Mouse (Mus musculus) limb, embryonic 12.5 days (tissue): ENCODE measurements around the gene Nup62cl. TPM values are rescaled to one million over a fixed set of nuclear protein-coding genes. Genes with fewer than 3 reads are reported as not detected.

Source experiments
- ATAC-seq: fragments of 200-750 bp; cut with Nextera tagmentation; 2 replicates; pipeline ENCODE4 v1.8.0; 2017; ENCODE audit warnings: low read depth, moderate TSS enrichment; ENCODE audit not compliant: insufficient number of reproducible peaks, insufficient read depth, low FRiP score, low TSS enrichment
- H3K27ac ChIP-seq: fragments of 300-500 bp; sonication (generic); 2 replicates; pipeline ENCODE4 v1.5.1; 2016; ENCODE audit warnings: mild to moderate bottlenecking, moderate library complexity
- H3K27me3 ChIP-seq: fragments of 300-500 bp; sonication (generic); 2 replicates; pipeline ENCODE4 v1.6.1; 2016; ENCODE audit warnings: mild to moderate bottlenecking, moderate library complexity
- H3K36me3 ChIP-seq: fragments of 300-500 bp; sonication (generic); 2 replicates; pipeline ENCODE4 v1.6.1; 2016; ENCODE audit warnings: mild to moderate bottlenecking, moderate library complexity
- H3K4me1 ChIP-seq: fragments of 300-500 bp; sonication (generic); replicated peaks from 2 replicates; pipeline ENCODE4 v1.6.1; 2016
- H3K4me2 ChIP-seq: fragments of 300-500 bp; sonication (generic); 2 replicates; pipeline ENCODE4 v1.6.1; 2016; ENCODE audit warnings: mild to moderate bottlenecking, moderate library complexity
- H3K4me3 ChIP-seq: fragments of 300-500 bp; sonication (generic); replicated peaks from 2 replicates; pipeline ENCODE4 v1.5.1; 2016; ENCODE audit warnings: mild to moderate bottlenecking
- H3K9ac ChIP-seq: fragments of 300-500 bp; sonication (generic); replicated peaks from 2 replicates; pipeline ENCODE4 v1.6.1; 2016; ENCODE audit warnings: mild to moderate bottlenecking, moderate library complexity
- H3K9me3 ChIP-seq: fragments of 300-500 bp; sonication (generic); 2 replicates; pipeline ENCODE4 v1.6.1; 2016; ENCODE audit warnings: mild to moderate bottlenecking, moderate library complexity
- WGBS: fragments of 180-500 bp; shearing (Covaris S2); methylation state at CpG from one replicate; pipeline ENCODE4 v1.1.7; 2016; 5-methylcytosine and 5-hydroxymethylcytosine counted together
- polyA plus RNA-seq: library from polyadenylated mRNA; unstranded; fragments of >200 nt; fragmentation: Nextera tagmentation; extraction: Ambion mirVana; gene quantifications from 2 replicates; pipeline ENCODE4 v1.2.1, GENCODE M21; 2016

The Nup62cl gene
- 3.4 and 4.4 TPM in 2 replicates for polyA plus RNA-seq

DNA sequence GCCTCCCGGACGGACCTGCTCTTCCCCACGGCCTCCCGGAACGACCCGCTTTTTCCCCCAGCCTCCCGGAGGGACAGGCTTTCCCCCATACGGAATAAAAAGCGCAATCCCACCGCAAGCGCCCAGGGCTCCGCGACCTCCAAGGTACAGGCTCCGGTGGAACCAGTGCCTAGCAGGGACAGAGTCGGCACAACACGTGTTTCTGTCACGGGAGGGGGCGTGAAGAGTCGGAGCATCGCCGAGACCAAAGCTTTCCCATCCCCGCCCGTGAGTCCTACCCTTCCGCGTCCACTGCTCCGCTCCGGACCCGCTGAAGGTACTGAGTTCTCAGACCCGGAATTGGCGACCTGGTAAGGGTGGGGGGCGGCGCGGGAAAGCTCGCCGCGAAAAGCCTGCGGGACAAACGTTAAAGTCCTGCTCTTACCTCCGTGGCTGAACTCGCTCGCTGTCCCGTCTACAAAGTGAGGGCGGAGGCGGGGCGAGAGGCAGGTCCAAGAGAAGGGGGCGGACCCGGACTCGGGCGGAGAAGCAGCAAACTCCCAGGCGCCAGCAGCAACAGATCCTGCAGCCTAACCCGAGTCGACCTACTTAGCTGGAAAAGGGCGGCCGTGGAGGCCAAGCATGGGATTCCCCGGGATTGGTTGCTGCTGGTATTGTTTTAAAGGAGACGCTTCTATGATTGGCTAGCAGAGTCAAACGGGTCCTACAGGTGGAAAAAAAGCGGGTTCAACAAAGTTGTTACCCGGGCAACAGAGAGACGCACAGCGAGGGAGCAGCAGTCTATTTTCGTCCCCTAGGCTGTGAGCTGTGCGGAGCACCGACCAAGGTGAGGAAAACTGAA is at the start of gene Nup62cl, which contains the start of gene Pih1h3b:
Nup62cl (minus strand) TSS at position 578 of the 841 bp plus-strand sequence.
Pih1h3b (plus strand) TSS at position 745 of the 841 bp plus-strand sequence.
- no peak within 1 kb of the TSS for H3K27ac ChIP-seq
- H3K4me2 ChIP-seq = peak within 1 kb of the TSS; percentile 52
- H3K4me1 ChIP-seq = no peaks in the 10 kb centered on the region
- H3K27me3 ChIP-seq = peaks cover 42% of the 10 kb centered on the region
- no peaks in the 10 kb centered on the region for H3K36me3 ChIP-seq
- H3K9ac ChIP-seq = no peak within 1 kb of the TSS
- 27% methylated on average over 64 of the region's 64 CpGs for WGBS
- ATAC-seq = peak; percentile 73; the same call in 1 of the 2 replicates
- H3K9me3 ChIP-seq = peaks cover 7% of the 10 kb centered on the region
- peak within 1 kb of the TSS; percentile 38 for H3K4me3 ChIP-seq

DNA sequence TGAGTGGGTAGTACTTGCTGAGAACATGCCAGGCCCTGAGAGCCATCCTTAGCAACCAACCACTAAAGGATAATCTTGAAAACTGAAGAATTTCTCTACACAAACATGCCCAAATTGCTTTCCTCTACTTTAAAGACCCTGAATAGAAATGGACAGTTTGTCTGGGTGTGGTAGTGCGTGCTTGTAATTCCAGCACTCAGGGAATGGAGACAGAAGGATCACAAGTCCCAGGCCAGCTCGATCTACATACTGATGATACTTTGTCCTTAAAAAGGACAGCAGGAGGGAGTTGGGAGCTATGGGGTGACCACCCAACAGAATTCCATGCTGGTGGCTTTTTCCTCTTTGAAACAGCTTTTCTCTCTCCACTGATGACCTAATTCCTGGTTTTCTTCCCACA is 31.6 kb upstream of the Nup62cl start:
- Histone ChIP-seq H3K4me3 (no peak overlapping the region), H3K9ac (no peak overlapping the region), H3K27ac (no peak overlapping the region), H3K9me3 (no peaks in the 10 kb centered on the region), H3K36me3 (no peaks in the 10 kb centered on the region), H3K4me1 (no peaks in the 10 kb centered on the region), H3K27me3 (peaks cover 9% of the 10 kb centered on the region), H3K4me2 (no peak overlapping the region)
- 72% methylated on average over 2 of the region's 2 CpGs for WGBS
- ATAC-seq = no peak

DNA sequence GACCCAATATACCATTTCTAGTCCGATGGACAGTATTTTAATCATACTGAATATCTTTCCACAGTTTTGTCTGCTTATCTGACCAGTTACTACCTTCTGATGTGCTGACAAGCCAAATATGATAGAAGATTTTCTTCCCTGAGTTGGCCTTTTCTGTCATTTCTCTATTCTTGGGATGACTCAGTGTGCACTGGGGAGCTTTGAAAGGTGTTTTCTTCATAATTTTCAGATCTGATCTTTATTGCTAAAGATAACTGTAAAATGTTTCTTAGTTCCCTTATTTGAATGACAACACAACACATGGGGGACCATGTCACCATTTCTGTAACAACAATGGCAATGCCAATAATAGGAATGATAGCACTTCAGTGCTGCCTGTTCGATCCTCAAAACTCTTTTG is 20.0 kb upstream of the Nup62cl start:
- Histone ChIP-seq H3K27ac (no peak overlapping the region), H3K4me3 (no peak overlapping the region), H3K9me3 (no peaks in the 10 kb centered on the region), H3K27me3 (peaks cover 6% of the 10 kb centered on the region), H3K4me1 (no peaks in the 10 kb centered on the region), H3K36me3 (no peaks in the 10 kb centered on the region), H3K4me2 (no peak overlapping the region), H3K9ac (no peak overlapping the region)
- no peak for ATAC-seq
- WGBS = 94% methylated on average over 2 of the region's 2 CpGs

DNA sequence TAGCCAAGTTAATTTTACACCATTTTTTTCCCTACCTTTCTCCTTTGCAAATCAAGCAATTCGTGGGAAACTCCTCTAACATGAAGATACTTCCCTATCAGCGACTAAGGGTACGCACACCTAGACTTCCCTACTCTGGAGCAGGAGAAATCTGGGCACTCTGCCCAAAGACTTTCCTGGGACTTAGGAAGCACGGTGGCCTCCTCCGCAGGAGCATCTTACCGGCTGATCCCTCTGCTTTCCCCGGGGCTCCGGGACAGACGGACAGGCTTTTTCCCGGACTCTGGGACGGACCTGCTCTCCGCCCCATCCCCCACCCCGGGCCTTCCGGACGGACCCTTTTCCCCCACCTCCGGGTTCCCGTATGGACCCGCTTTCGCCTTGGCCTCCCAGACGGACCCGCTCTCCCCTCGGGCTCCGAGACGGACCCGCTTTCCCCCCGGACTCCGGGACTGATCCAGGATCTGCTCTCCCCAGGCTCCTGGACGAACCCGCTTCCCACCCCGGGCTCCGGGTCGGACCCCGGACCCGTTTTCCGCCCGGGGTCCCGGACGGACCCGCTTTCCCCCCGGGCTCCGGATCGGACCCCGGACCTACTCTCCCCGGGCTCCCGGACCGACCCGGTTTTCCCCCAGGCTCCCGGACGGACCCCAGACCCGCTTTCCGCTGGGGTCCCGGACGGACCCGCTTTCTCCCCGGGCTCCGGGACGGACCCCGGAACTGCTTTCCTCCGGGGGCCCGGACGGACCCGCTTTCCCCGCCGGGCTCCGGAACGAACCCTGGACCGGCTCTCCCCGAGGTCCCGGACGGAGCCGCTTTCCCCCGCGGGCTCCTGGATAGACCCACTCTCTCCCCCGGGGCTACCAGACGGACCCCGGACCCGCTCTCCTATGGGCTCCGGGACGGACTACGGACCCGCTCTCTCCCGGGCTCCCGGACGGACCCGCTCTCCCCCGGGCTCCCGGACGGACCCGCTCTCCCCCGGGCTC is 1.3 kb downstream of the Nup62cl start:
- Histone ChIP-seq H3K4me2 (peak overlapping the region; percentile 52), H3K4me1 (no peaks in the 10 kb centered on the region), H3K9me3 (peaks cover 7% of the 10 kb centered on the region), H3K27ac (no peak overlapping the region), H3K9ac (no peak overlapping the region), H3K4me3 (peak overlapping the region; percentile 31), H3K36me3 (no peaks in the 10 kb centered on the region), H3K27me3 (peaks cover 45% of the 10 kb centered on the region)
- WGBS = 20% methylated on average over 80 of the region's 90 CpGs
- no peak for ATAC-seq

DNA sequence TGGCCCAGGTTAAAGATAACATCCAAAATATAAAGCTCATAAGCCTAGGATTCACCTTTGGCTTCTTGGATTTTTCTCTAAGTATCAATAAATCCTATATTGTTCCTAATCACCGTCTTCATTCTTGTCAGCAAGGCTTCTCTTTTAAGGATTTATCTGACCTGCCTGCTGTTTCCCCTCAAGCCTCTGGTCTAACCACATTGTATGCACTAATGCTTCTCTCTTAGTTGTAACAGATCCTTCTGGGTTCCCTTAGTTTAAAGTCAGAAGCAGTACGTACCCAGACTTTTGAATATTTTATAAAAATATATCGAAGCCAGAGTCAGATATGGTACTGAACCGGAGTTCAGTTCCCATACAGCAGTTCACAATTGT is 63.8 kb downstream of the Nup62cl start:
- H3K4me1 ChIP-seq = no peaks in the 10 kb centered on the region
- H3K9ac ChIP-seq = no peak overlapping the region
- H3K36me3 ChIP-seq = peaks cover 13% of the 10 kb centered on the region; the same call in 1 of the 2 replicates
- H3K4me2 ChIP-seq = no peak overlapping the region
- no peak for ATAC-seq
- no peak overlapping the region for H3K4me3 ChIP-seq
- WGBS = 86% methylated on average over 4 of the region's 4 CpGs
- H3K27ac ChIP-seq = no peak overlapping the region
- H3K9me3 ChIP-seq = no peaks in the 10 kb centered on the region
- peaks cover 15% of the 10 kb centered on the region for H3K27me3 ChIP-seq

DNA sequence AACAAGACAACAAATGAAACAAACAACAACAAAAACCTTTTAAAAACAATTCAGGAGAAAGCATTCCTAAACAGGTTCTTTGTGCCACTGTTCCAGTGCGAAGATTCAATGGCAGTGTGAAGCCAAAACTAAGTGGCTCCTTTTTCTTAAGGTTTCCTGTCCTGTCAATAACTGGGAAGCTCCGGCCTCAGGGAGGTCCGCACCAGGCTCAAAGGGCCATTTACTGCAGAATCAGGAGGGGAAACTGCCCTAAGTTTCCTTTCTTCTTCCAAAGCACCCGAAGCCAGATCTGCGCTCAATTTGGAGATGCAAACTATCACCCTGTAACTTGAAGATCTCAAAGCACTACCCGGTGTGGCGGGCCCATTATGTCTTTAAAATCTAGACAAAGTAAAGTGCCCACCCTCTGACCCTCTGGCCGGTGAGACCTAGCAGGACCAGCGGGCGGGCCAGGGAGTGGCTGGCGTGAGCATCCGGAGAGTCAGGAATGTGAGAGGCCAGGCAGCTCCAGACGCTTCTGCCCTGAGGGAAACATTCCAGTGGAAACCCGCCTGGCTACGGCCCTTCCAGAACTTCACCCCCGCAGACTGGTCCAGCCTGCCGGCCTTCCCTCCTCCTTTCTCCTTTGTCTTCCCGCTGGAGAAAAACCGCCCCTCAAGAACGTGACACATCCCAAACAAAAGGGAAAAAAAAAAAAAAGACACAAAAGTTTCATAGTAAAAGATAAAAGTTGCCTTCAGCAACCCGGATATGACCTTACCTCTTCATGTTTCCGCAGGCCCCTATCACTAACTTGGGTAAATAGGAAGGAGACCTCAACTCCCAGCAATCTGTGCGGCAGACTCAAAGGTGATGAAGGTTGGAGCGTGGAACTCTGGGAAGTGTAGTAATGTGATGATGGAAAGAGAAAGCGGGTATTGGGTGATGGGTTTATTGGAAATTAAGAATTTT is 64.5 kb downstream of the Nup62cl start, which contains the start of gene Rbm41:
Rbm41 (minus strand) TSS at position 856 of the 951 bp plus-strand sequence.
- peak; percentile 80 for ATAC-seq
- WGBS = 16% methylated on average over 25 of the region's 25 CpGs
- Histone ChIP-seq H3K36me3 (peaks cover 18% of the 10 kb centered on the region; the same call in 1 of the 2 replicates), H3K27ac (peak within 1 kb of the TSS; percentile 75; the same call in 1 of the 2 replicates), H3K4me3 (peak within 1 kb of the TSS; percentile 53), H3K4me2 (peak within 1 kb of the TSS; percentile 53), H3K4me1 (no peaks in the 10 kb centered on the region), H3K9ac (peak within 1 kb of the TSS; percentile 72), H3K27me3 (peaks cover 15% of the 10 kb centered on the region), H3K9me3 (no peaks in the 10 kb centered on the region)

DNA sequence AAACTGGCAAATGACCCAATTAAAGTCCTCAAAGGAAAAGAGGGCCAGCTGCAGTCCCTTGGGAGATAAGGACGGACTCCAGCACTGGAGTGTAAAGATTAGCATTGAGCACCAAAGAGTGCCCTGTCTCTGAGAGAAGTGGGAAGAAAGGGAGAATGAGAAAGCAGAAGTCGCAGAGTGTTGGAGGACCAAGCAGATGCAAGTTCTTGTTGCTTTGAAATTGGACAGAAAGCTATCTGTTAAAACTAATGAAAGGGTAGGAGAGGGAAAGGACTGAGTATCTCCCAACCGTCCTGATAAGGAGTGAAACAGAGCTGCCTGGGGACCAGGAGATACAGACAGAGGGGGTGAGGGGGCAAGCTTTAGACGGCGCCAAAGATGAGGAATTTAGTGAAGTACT is 80.4 kb downstream of the Nup62cl start:
- Histone ChIP-seq H3K36me3 (peaks cover 5% of the 10 kb centered on the region; the same call in 1 of the 2 replicates), H3K27ac (no peak overlapping the region), H3K27me3 (peaks cover 3% of the 10 kb centered on the region; the same call in 1 of the 2 replicates), H3K4me2 (no peak overlapping the region), H3K9ac (no peak overlapping the region), H3K4me3 (no peak overlapping the region), H3K9me3 (no peaks in the 10 kb centered on the region), H3K4me1 (no peaks in the 10 kb centered on the region)
- no peak for ATAC-seq
- WGBS = 75% methylated on average over 5 of the region's 5 CpGs

Other genes starting within 250 kb of the Nup62cl start
- 13.2 and 14.5 TPM in 2 replicates for gene Morc4, start 191.0 kb downstream of the Nup62cl start, polyA plus RNA-seq
- gene Rbm41, start 64.1 kb downstream of the Nup62cl start, polyA plus RNA-seq = 7.6 and 9.2 TPM in 2 replicates
- not detected in 2 replicates for gene Pih1h3b, start 167 bp upstream of the Nup62cl start, polyA plus RNA-seq